Mouse (Mus musculus) granulocyte monocyte progenitor cell, adult 5-6 weeks (primary cell): Measurements from ENCODE around the gene Pif1. TPM values are rescaled to one million over a fixed set of nuclear protein-coding genes. Genes with fewer than 3 reads are reported as not detected.

Experiments
- ATAC-seq: replicated peaks from 2 replicates; pipeline ENCODE4 v1.8.0; 2016; ENCODE audit warnings: mild to moderate bottlenecking, moderate TSS enrichment, inconsistent platforms; ENCODE audit not compliant: poor library complexity, severe bottlenecking
- total RNA-seq, 2 experiments: library from RNA; stranded (forward) in 1 of 2; stranded (reverse) in 1 of 2; fragments of 200-712, 200-1000 nt in 1 of 2; fragments of >200 nt in 1 of 2; fragmentation: Nextera tagmentation in 1 of 2; gene quantifications; 2 replicates each; pipeline ENCODE4 v1.2.3; 2014 to 2017

Pif1 gene
- total RNA-seq (2014; fragmentation: Nextera tagmentation), result 5.3 and 5.4 TPM in 2 replicates
- 8.7 and 13.2 TPM in 2 replicates for total RNA-seq (2017)

- ATAC-seq, result peak; percentile 77
These were observed at the start of gene Pif1 for GRCm38 (mm10) chr9:65586406-65587269. Gene Pif1, plus strand, starts transcription at chr9:65587160.

DNA sequence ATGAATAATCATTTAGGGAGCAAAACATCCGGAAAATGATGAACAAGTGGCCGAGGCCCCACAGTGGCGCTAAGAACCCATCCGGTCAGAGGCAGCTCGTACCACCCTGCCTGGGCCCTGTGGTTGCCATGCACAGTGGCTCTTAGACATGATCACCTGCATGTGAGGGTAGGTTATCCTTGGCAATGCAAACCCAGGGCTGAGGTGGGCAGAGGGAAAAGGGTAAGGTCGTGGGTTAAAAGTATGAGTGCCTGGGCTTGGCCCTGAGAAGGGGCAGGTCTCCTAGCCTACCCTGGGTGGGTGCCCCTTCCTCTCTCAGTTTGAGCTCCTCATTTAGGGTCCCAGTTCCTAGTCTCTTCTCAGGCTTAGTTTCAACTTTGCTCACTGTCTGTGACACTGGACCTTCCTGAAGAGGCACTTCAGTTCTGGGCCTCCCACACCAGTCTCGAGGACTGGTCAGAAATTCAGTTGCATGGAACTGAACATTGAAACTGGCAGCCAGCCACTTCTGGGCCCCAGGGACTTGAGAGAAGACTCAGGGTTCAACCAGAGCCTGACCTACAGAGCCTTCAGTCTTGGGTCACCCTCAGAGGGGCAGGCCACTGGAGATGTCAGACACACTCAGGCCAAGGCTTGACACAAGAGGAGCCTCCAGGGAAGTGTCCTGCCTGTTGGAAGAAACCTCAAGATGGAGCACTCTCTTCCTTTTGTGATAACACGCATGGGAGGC lies 48.9 kb upstream of the Pif1 start:
- ATAC-seq, result no peak

DNA sequence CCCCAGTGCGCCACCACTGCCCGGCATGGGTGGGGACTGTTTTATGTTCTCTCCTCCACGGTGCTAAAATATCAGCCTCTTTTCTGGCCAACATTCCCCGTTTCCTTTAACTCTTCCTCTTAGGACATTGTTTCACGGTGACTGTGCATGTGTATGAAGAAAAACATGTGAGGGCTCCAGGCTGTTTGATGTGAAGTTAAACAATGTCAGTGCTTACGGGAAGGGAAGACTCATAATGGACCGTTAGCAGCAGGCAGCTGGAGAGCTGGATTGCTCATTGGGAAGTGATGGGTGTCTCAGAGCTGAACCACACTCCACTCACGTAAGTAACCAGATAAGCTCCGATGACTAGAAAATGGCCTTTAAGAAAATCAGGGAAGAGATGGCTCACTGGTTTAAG lies 47.3 kb upstream of the Pif1 start:
- no peak for ATAC-seq

DNA sequence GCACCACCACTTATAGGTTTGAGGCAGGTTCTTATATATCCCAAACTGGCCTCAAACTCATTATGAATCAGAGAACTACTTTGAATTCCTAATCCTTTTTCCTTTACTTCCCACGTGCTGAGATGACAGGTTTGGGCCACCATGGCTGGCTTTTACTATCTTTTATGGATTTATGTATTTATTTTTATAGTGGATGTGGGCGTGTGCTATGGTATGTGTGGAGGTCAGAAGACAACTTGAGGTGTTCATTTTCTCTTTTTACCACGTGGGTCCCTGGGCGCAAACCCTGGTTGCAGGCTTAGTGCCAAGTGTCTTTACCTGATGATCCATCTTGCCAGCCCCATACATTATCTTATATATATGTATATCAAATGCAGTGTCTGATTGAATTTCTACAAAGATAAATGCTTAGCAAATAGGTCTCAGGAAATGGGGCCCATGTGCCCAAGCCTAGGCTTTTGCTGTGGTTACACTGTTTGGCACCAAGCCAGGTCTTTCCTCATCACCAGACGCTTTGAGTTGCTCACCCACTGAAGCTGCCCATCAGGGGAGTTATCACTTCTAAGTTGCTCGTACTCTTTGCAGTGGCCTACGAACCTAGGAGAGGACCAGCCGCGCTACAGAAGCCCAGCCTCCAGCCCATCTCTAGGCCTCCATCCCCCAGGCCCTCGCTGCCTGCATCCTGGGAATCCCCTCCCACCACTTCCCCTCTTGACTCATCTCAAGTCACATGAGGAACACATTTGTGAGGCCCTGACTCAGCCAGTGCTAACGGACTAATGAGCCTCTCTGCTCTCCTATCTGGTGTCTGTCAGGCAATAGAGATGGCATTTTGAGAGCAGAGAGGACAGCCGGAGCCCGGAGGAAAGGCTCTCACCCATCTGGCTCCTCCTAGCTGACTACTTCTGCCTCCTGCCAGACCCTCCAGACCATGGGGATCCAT lies 45.6 kb upstream of the Pif1 start:
- peak; percentile 65 for ATAC-seq

DNA sequence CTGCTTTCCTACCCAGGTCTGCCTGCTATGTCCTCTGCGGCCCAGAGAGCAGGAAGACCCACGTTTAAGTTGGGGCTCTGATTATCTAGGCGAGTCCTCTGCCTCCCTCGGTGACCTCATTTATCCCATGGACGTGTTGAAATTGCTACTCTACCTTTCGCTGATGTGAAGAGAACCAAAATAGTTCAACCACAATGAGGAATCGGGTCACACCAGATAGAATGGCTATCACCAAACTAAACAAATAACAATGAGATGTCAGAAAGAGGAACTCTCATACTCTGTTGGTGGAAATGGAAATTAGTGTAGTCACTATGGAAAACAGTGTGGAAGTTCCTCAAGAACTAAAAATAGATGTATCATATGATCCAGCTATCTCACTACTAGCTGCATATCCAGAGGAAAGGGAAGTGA lies 44.8 kb upstream of the Pif1 start:
- ATAC-seq, result peak; percentile 63

- ATAC-seq, result peak; percentile 53
These were observed 41.1 kb upstream of the Pif1 start for GRCm38 (mm10) chr9:65545635-65546412.

DNA sequence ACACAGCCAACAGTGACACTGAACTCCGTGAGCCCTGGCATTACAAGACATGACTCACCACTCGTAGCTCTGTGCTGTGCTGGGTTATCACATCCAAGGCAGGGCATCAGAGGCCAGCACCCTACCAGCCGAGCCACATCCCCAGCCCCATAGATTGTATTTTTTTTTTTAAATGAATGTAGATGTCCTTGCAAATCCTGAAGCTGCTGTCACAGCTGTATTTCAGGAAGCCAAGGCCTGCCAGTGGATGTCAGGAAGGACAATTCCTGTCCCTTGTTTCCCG lies 40.6 kb upstream of the Pif1 start:
- ATAC-seq, result no peak

DNA sequence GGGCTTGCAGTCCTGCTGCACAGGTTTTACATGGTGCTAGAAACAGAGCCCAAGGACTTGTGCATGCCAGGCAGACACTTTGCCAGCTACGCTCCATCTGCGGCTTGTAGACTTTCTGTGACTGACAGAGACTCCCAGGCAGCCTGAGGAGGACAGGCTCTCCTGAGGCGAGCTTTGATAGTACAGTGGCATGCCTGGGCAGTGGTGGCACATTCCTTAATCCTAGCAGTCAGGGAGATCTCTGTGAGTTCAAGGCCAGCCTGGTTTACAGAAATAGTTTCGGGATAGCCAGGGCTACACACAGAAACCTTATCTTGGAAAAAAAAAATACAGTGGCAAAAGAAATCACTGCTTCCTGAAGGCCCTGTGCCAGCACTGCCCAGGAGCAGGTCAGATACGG lies 39.8 kb upstream of the Pif1 start:
- ATAC-seq, result no peak

- no peak for ATAC-seq
These were observed 39.1 kb upstream of the Pif1 start for GRCm38 (mm10) chr9:65547844-65548243.

- ATAC-seq, result no peak
These were observed 38.6 kb upstream of the Pif1 start for GRCm38 (mm10) chr9:65548311-65548710.

- ATAC-seq, result no peak
These were observed 37.8 kb upstream of the Pif1 start for GRCm38 (mm10) chr9:65549139-65549538.

- no peak for ATAC-seq
These were observed 37.3 kb upstream of the Pif1 start for GRCm38 (mm10) chr9:65549643-65550042.

DNA sequence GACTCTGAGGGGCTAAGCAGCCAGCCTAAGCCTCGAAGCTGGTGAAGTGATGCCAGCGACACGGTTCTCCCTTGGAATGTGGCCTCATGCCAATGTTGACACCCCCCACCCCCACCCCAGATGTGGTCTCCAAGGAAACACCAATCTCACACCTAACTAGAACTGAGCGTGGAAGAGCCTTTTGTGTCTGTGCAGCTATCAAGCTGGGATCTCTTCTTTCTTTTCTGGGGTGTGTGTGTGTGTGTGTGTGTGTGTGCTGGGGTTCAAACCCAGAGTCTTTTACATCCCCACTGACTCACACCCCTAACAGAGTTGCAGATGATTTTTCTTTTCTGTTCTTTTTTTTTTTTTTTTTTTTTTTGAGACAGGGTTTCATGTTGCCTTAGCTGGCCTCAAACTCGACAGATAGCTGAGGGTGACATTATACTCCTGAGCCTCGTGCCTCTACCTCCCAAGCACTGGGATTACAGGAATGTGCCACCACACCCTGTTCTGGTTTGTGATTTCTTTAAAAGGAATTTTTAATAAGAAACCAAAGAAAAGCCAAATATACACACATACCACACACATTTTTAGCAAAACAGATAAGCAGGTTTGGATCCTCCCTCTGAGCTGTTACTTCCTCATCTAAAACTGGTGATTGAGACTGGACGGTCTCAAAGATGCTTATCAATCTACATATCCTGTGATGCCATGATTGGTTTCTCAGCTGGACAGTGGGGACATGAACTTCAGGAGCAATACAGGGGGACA lies 36.7 kb upstream of the Pif1 start:
- ATAC-seq, result no peak

DNA sequence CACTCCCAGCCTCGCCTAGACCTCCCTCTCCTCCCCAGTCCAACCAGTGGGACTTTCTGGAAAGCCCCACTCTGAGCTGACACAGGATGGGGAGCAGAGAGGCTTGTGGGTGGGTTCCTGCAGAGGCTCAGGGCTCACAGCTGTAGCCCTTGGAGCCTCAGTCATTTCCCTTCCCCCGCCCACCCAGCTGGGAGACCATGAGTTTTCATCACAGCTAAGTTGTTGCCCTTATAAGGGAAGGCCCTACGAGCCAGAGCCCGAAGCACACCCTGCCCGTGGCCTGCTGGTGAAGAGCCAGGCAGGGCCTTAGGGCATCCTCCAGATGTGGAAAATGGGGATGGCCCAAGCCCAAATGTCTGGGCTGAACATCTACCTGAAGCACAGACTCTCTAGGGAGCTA lies 35.9 kb upstream of the Pif1 start:
- peak; percentile 69 for ATAC-seq

DNA sequence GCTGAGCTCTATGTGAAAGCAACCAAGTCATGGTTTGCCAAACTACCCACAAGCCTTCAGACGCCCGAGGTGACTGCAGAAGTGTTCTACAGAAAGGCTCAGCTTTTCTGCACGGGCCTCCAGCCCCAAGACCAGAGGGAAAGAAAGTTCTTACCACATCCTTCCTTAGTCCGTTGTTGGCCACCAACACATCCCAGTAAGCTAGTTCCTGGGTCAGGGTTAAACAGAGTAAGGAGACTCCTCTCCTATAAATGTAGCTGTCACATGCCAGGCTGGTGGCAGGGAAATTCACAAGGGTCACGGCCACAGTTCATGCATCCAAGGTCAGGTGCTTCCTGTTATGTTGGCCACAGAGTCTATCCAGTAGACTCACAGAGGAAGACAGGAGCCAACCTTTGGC lies 34.8 kb upstream of the Pif1 start:
- peak; percentile 66 for ATAC-seq

DNA sequence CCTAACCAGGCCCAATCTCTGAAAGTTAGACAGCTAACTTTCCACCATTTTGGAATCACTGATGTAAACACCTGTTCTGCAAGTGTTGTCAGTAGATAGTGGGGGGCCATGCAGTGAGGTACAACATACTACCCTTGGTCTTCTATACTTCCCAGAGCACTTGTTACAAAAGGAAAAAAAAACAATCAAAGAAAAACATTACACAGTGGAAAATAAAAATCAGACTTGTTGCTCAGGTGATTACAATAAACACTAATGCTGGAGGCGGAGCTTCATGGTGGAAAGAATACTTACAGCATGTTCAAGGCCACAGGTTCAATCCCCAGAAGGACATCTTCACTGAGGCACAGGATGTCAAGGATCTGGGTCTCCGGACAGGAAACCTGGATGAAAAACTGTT lies 34.2 kb upstream of the Pif1 start:
- ATAC-seq, result no peak

- ATAC-seq, result no peak
These were observed 32.0 kb upstream of the Pif1 start for GRCm38 (mm10) chr9:65555001-65555405.

- no peak for ATAC-seq
These were observed 31.3 kb upstream of the Pif1 start for GRCm38 (mm10) chr9:65555621-65556020.

DNA sequence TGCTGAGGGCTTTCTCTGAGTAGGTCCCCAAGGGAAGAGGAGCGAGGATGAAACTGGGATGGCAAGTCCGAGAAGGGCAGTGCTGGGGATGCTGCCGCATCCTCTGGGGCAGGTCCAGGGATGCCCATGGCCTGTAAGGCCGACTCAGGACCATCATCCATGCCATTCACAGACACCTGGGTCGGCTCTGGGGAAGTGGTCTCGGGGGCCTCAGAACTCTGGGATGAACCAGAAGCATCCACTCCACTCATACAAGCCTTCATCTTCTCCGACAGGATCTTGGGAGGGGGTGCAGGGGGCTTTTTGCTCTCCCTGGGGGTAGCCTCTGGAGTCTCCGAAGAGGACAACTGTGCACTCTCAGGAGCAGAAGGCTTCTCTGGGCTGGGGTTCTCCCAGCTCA lies 30.6 kb upstream of the Pif1 start:
- no peak for ATAC-seq
